Mouse (Mus musculus): ENCODE data around the gene Kcnk12.

Gene Kcnk12

DNA sequence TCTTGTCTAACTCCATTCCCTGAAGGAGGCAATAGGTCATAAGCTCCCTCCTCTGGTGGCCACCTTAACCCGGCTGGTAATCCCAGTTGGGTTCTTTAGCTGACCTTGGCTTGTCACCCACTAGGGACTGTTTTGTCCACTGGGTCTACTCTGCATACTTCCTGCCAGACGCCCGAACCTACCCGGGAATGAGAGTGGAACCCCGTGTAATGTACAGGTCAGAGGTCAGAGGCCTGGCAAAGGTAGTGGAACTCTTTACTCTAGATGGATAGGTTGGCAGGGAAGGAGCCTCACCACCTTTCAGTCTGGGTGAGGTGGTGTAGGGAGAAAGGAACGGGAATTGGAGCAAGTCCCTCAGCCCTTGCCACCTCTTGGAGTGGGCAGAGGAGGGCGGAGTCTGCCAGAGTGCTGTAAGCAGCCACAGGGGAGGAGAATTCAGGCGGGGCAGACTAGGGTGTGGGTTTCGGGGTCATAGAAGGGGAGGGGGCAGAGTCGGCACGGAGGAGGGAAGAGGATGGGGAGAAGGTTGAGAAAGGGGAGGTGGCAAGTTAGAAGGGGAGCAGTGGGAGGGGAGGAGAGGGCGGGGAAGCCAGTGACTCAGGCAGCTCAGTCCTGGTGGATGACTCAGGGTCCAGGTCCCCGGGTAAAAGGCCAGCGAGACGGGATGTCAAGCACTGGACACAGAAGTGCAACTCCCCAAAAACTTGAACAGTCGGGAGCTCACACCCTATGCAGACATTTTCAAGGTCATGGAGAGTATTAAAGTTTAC is 98.6 kb downstream of the Kcnk12 start:
- no peak for DNase-seq (ENCODE audit: low spot score)

DNA sequence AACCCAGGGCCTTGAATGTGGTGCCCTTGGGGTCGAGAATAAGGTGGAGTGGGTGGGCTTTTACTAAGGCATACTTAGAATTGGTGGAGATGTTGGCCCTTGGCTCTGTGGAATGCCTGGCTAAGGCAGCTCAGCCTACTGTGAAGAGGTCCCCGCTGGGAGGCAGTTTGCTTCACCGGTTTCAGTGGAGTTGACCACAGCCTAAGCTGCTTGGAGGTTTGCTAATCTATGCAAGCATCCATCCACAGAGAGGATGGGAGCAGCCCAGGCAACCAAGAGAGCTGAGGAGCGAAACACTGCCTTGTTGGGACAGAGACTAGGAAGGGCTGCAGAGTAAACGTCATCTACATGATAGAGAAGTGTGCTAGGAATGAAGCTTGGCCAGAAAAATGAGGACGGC is 101.0 kb downstream of the Kcnk12 start:
- DNase-seq (ENCODE audit: low spot score), result no peak

DNA sequence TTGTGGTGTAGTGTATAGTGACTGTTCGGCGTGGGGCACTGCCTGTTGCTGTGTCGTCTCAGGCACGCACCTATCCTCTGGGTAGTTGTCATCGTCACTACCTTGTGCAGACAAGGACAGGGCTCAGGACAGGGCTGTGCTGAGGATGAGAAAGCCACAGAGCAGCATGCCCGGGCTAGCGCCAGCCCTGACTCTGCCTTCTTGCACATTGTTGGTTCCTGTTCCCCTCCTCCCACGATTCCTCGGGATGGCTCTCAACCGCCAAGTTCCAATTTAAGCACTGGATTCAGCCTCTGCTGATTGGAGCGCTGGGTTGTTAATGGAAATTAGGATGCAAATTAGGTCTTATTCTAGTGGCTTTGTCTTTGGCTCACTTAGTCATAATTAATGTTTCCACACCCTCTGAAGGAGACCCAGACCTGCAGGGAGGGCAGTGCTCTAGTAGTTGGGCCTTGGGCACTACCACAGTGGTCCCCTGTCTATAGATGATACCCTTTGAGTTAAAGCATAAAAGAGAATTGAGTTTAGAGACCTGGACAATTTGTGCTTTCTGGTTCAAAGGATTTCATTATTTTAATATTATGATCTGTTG is 101.8 kb downstream of the Kcnk12 start:
- no peak for DNase-seq (ENCODE audit: low spot score)
